Mouse (Mus musculus) mouse trophoblast stem cell (cell line): ENCODE results near the gene Fndc1.

Source experiments
- in situ Hi-C, 2 experiments: fragments of 300-500 bp; cut with MseI, MboI; formaldehyde crosslinking; loops; 2 replicates in 1 of 2; 3 replicates in 1 of 2; pipeline ENCODE4 v1.15.1; 2025

The Fndc1 gene

GRCm38 (mm10) chr17:7826819-7827515 lies at the start of gene Fndc1:
Fndc1 (minus strand) TSS chr17:7827302.
- in situ Hi-C loops: no loop called here

GRCm38 (mm10) chr17:7876541-7876940 lies 49.4 kb upstream of the Fndc1 start:
- in situ Hi-C loops: no loop called here

- in situ Hi-C loops: no loop called here
Measured at GRCm38 (mm10) chr17:7875941-7876461, 48.9 kb upstream of the Fndc1 start.

GRCm38 (mm10) chr17:7874776-7875531 lies 47.9 kb upstream of the Fndc1 start:
- in situ Hi-C loops: no loop called here

- in situ Hi-C loops: no loop called here
Measured at GRCm38 (mm10) chr17:7873382-7873781, 46.3 kb upstream of the Fndc1 start.

- in situ Hi-C loops: no loop called here
Measured at GRCm38 (mm10) chr17:7871800-7872199, 44.7 kb upstream of the Fndc1 start.

GRCm38 (mm10) chr17:7870862-7871605 lies 43.9 kb upstream of the Fndc1 start:
- in situ Hi-C loops: no loop called here

GRCm38 (mm10) chr17:7869114-7869513 lies 42.0 kb upstream of the Fndc1 start:
- in situ Hi-C loops: no loop called here

GRCm38 (mm10) chr17:7868631-7869030 lies 41.5 kb upstream of the Fndc1 start:
- in situ Hi-C loops: no loop called here

GRCm38 (mm10) chr17:7864740-7865139 lies 37.6 kb upstream of the Fndc1 start:
- in situ Hi-C loops: no loop called here

GRCm38 (mm10) chr17:7863745-7864144 lies 36.6 kb upstream of the Fndc1 start:
- in situ Hi-C loops: no loop called here

GRCm38 (mm10) chr17:7860845-7861360 lies 33.8 kb upstream of the Fndc1 start:
- in situ Hi-C loops: no loop called here

GRCm38 (mm10) chr17:7857658-7858057 lies 30.6 kb upstream of the Fndc1 start:
- in situ Hi-C loops: no loop called here

- in situ Hi-C loops: no loop called here
Measured at GRCm38 (mm10) chr17:7855851-7856250, 28.7 kb upstream of the Fndc1 start.

- in situ Hi-C loops: no loop called here
Measured at GRCm38 (mm10) chr17:7851979-7852378, 24.9 kb upstream of the Fndc1 start.

- in situ Hi-C loops: no loop called here
Measured at GRCm38 (mm10) chr17:7851527-7851926, 24.4 kb upstream of the Fndc1 start.

GRCm38 (mm10) chr17:7850246-7850645 lies 23.1 kb upstream of the Fndc1 start:
- in situ Hi-C loops: no loop called here

GRCm38 (mm10) chr17:7840505-7841290 lies 13.6 kb upstream of the Fndc1 start:
- in situ Hi-C loops: no loop called here

- in situ Hi-C loops: no loop called here
Measured at GRCm38 (mm10) chr17:7827586-7827985, 484 bp upstream of the Fndc1 start.

- in situ Hi-C loops: no loop called here
Measured at GRCm38 (mm10) chr17:7825416-7825815, 1.7 kb downstream of the Fndc1 start.

GRCm38 (mm10) chr17:7821553-7822186 lies 5.4 kb downstream of the Fndc1 start:
- in situ Hi-C loops: no loop called here
